Mouse (Mus musculus) liver, adult 2 months (tissue): Measurements from ENCODE around the gene Zfp592.

Experiments
- CTCF ChIP-seq: fragments of 200-500 bp; IDR thresholded peaks from 2 replicates; pipeline ENCODE4 v1.5.1; 2011; ENCODE audit warnings: low read depth, low read length, control low read depth
- POLR2A ChIP-seq: fragments of 200-500 bp; IDR thresholded peaks from 2 replicates; pipeline ENCODE4 v1.6.1; 2011; ENCODE audit warnings: low read length, control low read depth; ENCODE audit not compliant: insufficient read depth; ENCODE audit errors: extremely low read depth

GRCm38 (mm10) chr7:81093420-81093965 lies 100.0 kb downstream of the Zfp592 start:
- TF ChIP-seq CTCF: no peak
- TF ChIP-seq POLR2A: no peak
